Mouse (Mus musculus): ENCODE measurements around the gene Xylt1. TPM values are rescaled to one million over a fixed set of nuclear protein-coding genes. Genes with fewer than 3 reads are reported as not detected.

Xylt1 gene
- polyA plus RNA-seq, 1 experiment from 2014 or later = 1.6 TPM

DNA sequence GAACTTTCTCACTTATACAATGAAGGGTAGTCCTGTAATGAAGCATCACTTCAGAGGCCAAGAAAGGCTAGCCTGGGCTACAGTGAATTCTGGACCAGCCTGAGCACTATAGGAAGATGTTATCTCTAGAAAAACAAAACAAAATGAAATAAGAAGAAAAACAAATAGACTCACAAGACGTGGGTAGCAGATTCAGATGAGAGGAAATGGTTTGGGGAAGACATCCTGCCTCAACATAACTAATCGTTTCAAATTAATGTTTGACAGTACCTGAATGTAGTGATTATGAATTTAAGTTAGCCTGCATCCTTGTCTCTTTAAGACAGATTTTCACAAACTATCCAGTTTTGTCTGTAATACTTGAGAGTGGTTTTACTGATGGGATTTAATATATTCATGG, 117.4 kb downstream of the Xylt1 start:
- Histone ChIP-seq H3K36me3 (ENCODE audit: control insufficient read depth, insufficient read depth, low read length) (no peaks in the 10 kb centered on the region), H3K27ac (ENCODE audit: low read depth) (no peak overlapping the region), H3K9ac (ENCODE audit: low read length) (no peak overlapping the region), H3K9me3 (ENCODE audit: control insufficient read depth, low read length) (no peaks in the 10 kb centered on the region), H3K4me2 (ENCODE audit: low read length) (no peak overlapping the region), H3K4me1 (replicated peaks; ENCODE audit: control insufficient read depth, insufficient read depth, low read length) (no peaks in the 10 kb centered on the region), H3K27me3 (replicated peaks; ENCODE audit: control insufficient read depth, insufficient read depth, low read length) (no peaks in the 10 kb centered on the region), H3K4me3 (ENCODE audit: low read depth, low read length) (no peak overlapping the region)
- DNase-seq (ENCODE audit: low spot score) (no peak), ATAC-seq (replicated peaks; ENCODE audit: low FRiP score, low TSS enrichment, low read depth) (no peak)
- WGBS = 75% methylated on average over 2 of the region's 2 CpGs

DNA sequence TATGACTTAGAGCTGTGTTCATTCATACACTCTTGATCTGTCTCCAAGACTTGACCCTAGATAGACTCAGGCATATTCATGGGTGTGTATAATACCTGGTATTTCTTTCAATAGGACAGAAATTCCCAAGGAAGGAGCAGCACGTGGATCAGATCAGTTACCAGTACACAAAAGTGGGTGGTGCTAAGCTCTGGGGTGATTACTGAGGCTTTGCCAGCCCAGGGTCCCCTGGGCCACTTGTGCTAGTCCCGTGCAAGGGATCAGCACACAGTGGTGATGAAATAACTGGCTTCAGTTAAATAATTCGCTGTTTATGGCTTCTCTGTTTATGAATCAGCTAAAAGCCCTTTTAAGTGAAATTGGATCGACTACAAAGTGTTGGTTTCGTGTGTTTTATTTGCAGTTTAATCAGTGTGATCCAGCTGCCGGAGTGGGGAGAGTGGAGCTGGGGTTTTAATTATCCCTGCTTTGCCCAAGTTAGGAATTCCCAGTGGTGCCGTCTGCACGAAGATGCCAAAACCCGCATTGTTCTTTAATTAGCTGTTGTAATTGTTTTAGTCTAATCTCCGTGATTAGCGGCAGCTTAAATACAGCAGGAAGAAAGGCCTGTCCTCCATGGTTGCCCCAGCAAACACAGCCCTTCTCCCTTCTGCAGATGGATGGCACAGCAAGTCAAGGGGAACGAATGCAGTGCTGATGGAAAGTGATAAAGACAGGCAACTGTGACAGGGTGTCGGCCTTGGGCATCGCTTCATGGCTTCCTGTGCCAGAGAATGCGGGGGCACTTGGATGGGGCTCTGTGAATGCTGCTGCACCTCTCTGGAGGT, 120.8 kb downstream of the Xylt1 start:
- Histone ChIP-seq H3K9me3 (ENCODE audit: control insufficient read depth, low read length) (no peaks in the 10 kb centered on the region), H3K4me2 (ENCODE audit: low read length) (no peak overlapping the region), H3K4me3 (ENCODE audit: low read depth, low read length) (no peak overlapping the region), H3K9ac (ENCODE audit: low read length) (no peak overlapping the region), H3K4me1 (replicated peaks; ENCODE audit: control insufficient read depth, insufficient read depth, low read length) (no peaks in the 10 kb centered on the region), H3K36me3 (ENCODE audit: control insufficient read depth, insufficient read depth, low read length) (no peaks in the 10 kb centered on the region), H3K27me3 (replicated peaks; ENCODE audit: control insufficient read depth, insufficient read depth, low read length) (no peaks in the 10 kb centered on the region), H3K27ac (ENCODE audit: low read depth) (no peak overlapping the region)
- ATAC-seq (replicated peaks; ENCODE audit: low FRiP score, low TSS enrichment, low read depth) (no peak), DNase-seq (ENCODE audit: low spot score) (no peak)
- WGBS = 88% methylated on average over 15 of the region's 15 CpGs

DNA sequence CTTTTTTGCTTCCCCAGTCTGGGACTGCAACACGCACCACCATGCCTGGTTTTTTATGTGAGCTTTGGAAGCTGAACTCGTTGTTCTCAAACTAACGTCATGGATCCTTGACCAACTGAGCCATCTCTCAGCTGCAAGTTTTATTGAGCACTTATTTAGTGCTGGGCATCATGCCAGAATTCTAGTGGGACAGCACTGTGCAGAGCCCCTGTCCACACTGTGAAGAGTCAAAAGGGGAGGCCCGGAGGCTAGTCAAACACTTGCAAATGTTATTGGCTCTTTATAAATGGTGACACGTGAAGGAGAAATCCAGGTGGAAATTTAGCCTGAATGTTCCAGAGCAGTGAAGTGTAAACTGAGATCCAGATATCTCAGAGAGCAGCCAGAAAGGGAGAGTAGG, 121.6 kb downstream of the Xylt1 start:
- H3K4me1 ChIP-seq (replicated peaks; ENCODE audit: control insufficient read depth, insufficient read depth, low read length) = no peaks in the 10 kb centered on the region
- ATAC-seq (replicated peaks; ENCODE audit: low FRiP score, low TSS enrichment, low read depth) = no peak
- H3K9me3 ChIP-seq (ENCODE audit: control insufficient read depth, low read length) = no peaks in the 10 kb centered on the region
- no peaks in the 10 kb centered on the region for H3K36me3 ChIP-seq (ENCODE audit: control insufficient read depth, insufficient read depth, low read length)
- no peak for DNase-seq (ENCODE audit: low spot score)
- no peak overlapping the region for H3K9ac ChIP-seq (ENCODE audit: low read length)
- no peak overlapping the region for H3K4me2 ChIP-seq (ENCODE audit: low read length)
- H3K27me3 ChIP-seq (replicated peaks; ENCODE audit: control insufficient read depth, insufficient read depth, low read length) = no peaks in the 10 kb centered on the region
- no peak overlapping the region for H3K27ac ChIP-seq (ENCODE audit: low read depth)
- no peak overlapping the region for H3K4me3 ChIP-seq (ENCODE audit: low read depth, low read length)
- 78% methylated on average over 5 of the region's 5 CpGs for WGBS

- Histone ChIP-seq H3K27ac (ENCODE audit: low read depth) (no peak overlapping the region), H3K27me3 (replicated peaks; ENCODE audit: control insufficient read depth, insufficient read depth, low read length) (no peaks in the 10 kb centered on the region), H3K4me1 (replicated peaks; ENCODE audit: control insufficient read depth, insufficient read depth, low read length) (no peaks in the 10 kb centered on the region; the same call in 1 of the 2 replicates), H3K4me3 (ENCODE audit: low read depth, low read length) (no peak overlapping the region), H3K9me3 (ENCODE audit: control insufficient read depth, low read length) (no peaks in the 10 kb centered on the region), H3K36me3 (ENCODE audit: control insufficient read depth, insufficient read depth, low read length) (no peaks in the 10 kb centered on the region), H3K9ac (ENCODE audit: low read length) (no peak overlapping the region), H3K4me2 (ENCODE audit: low read length) (no peak overlapping the region)
- ATAC-seq (replicated peaks; ENCODE audit: low FRiP score, low TSS enrichment, low read depth) (no peak), DNase-seq (ENCODE audit: low spot score) (no peak)
- 88% methylated on average over 9 of the region's 9 CpGs for WGBS
Measured at GRCm38 (mm10) chr7:117503714-117504113, 122.9 kb downstream of the Xylt1 start.

- Histone ChIP-seq H3K36me3 (ENCODE audit: control insufficient read depth, insufficient read depth, low read length) (no peaks in the 10 kb centered on the region), H3K4me2 (ENCODE audit: low read length) (no peak overlapping the region), H3K9me3 (ENCODE audit: control insufficient read depth, low read length) (no peaks in the 10 kb centered on the region), H3K4me1 (replicated peaks; ENCODE audit: control insufficient read depth, insufficient read depth, low read length) (no peaks in the 10 kb centered on the region; the same call in 1 of the 2 replicates), H3K27ac (ENCODE audit: low read depth) (no peak overlapping the region), H3K4me3 (ENCODE audit: low read depth, low read length) (no peak overlapping the region), H3K27me3 (replicated peaks; ENCODE audit: control insufficient read depth, insufficient read depth, low read length) (no peaks in the 10 kb centered on the region), H3K9ac (ENCODE audit: low read length) (no peak overlapping the region)
- 77% methylated on average over 3 of the region's 3 CpGs for WGBS
- ATAC-seq (replicated peaks; ENCODE audit: low FRiP score, low TSS enrichment, low read depth) (0 out of 2 replicates have a peak, but pooled peaks have one; percentile 16), DNase-seq (ENCODE audit: low spot score) (no peak)
Measured at GRCm38 (mm10) chr7:117505791-117506190, 125.0 kb downstream of the Xylt1 start.

DNA sequence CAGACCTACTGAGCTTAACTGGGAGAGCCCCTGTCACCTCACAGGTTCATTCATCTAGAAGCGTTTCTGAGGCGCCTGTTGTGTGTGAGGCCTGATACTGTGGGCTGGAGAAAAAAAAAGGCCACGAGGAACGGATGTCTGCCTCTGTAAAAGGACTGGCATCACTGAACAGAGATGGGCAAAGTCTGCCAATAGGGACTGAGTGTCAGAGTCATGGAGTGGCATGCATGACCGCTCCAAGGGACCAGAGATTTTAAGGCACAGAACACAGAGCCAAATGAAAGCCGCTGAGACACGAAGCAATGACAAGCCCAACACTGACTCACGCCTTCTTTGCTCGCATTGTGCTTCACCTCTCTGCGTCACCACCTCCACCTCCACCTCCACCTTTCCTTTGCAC, 126.6 kb downstream of the Xylt1 start:
- WGBS = 91% methylated on average over 10 of the region's 10 CpGs
- Histone ChIP-seq H3K4me3 (ENCODE audit: low read depth, low read length) (no peak overlapping the region), H3K36me3 (ENCODE audit: control insufficient read depth, insufficient read depth, low read length) (no peaks in the 10 kb centered on the region), H3K9me3 (ENCODE audit: control insufficient read depth, low read length) (no peaks in the 10 kb centered on the region), H3K27me3 (replicated peaks; ENCODE audit: control insufficient read depth, insufficient read depth, low read length) (no peaks in the 10 kb centered on the region), H3K27ac (ENCODE audit: low read depth) (no peak overlapping the region), H3K9ac (ENCODE audit: low read length) (no peak overlapping the region), H3K4me1 (replicated peaks; ENCODE audit: control insufficient read depth, insufficient read depth, low read length) (no peaks in the 10 kb centered on the region; the same call in 1 of the 2 replicates), H3K4me2 (ENCODE audit: low read length) (no peak overlapping the region)
- DNase-seq (ENCODE audit: low spot score) (no peak), ATAC-seq (replicated peaks; ENCODE audit: low FRiP score, low TSS enrichment, low read depth) (no peak)

DNA sequence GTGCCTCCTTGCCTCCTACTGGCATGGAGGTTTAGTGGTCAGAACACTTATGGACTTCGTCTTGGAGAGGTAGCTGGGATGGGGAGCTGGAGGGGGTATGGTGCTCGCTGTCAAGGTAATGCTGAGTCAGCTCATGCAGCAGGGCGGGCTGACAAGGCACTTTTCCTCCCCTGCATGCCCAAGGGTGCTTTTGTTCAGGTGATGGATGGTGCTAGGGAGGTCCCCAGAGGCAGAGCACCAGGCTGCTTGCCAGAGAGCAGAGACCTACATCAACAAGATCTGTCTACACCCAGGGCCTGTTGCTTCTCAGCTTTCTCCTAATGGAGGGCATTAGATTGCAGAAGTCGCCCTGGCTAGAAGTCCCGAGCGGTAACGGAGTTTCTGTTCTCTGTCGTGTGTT, 127.3 kb downstream of the Xylt1 start:
- no peak overlapping the region for H3K9ac ChIP-seq (ENCODE audit: low read length)
- H3K27ac ChIP-seq (ENCODE audit: low read depth) = no peak overlapping the region
- ATAC-seq (replicated peaks; ENCODE audit: low FRiP score, low TSS enrichment, low read depth) (no peak), DNase-seq (ENCODE audit: low spot score) (no peak)
- no peaks in the 10 kb centered on the region for H3K27me3 ChIP-seq (replicated peaks; ENCODE audit: control insufficient read depth, insufficient read depth, low read length)
- 39% methylated on average over 8 of the region's 8 CpGs for WGBS
- H3K4me1 ChIP-seq (replicated peaks; ENCODE audit: control insufficient read depth, insufficient read depth, low read length) = no peaks in the 10 kb centered on the region; the same call in 1 of the 2 replicates
- H3K4me2 ChIP-seq (ENCODE audit: low read length) = no peak overlapping the region
- H3K4me3 ChIP-seq (ENCODE audit: low read depth, low read length) = no peak overlapping the region
- H3K9me3 ChIP-seq (ENCODE audit: control insufficient read depth, low read length) = no peaks in the 10 kb centered on the region
- H3K36me3 ChIP-seq (ENCODE audit: control insufficient read depth, insufficient read depth, low read length) = no peaks in the 10 kb centered on the region

DNA sequence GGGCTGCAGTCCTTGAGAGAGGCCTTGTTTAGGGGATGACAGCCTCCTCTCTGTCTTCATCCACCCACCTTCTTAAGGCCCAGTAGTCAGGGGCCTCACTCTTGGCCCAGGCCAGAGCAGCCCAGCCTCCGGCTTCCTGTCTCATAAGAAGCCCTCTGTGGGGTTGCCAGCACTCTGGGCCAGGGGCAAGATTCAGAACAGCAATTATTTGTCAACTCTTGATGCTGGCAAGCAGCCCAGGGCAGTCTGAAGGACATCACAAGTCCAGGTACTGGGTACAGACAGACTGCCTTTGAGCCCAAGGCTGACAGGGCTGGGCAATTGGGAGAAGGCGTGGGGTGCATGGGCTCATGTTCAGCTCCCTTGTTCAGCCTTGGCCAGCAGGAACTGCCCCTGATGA, 129.3 kb downstream of the Xylt1 start:
- DNase-seq (ENCODE audit: low spot score) (no peak), ATAC-seq (replicated peaks; ENCODE audit: low FRiP score, low TSS enrichment, low read depth) (no peak)
- H3K36me3 ChIP-seq (ENCODE audit: control insufficient read depth, insufficient read depth, low read length) = no peaks in the 10 kb centered on the region
- 87% methylated on average over 2 of the region's 2 CpGs for WGBS
- no peak overlapping the region for H3K9ac ChIP-seq (ENCODE audit: low read length)
- H3K4me2 ChIP-seq (ENCODE audit: low read length) = no peak overlapping the region
- no peaks in the 10 kb centered on the region; the same call in 1 of the 2 replicates for H3K4me1 ChIP-seq (replicated peaks; ENCODE audit: control insufficient read depth, insufficient read depth, low read length)
- H3K27me3 ChIP-seq (replicated peaks; ENCODE audit: control insufficient read depth, insufficient read depth, low read length) = no peaks in the 10 kb centered on the region
- H3K9me3 ChIP-seq (ENCODE audit: control insufficient read depth, low read length) = no peaks in the 10 kb centered on the region
- no peak overlapping the region for H3K4me3 ChIP-seq (ENCODE audit: low read depth, low read length)
- H3K27ac ChIP-seq (ENCODE audit: low read depth) = no peak overlapping the region

- Histone ChIP-seq H3K4me2 (ENCODE audit: low read length) (no peak overlapping the region), H3K9me3 (ENCODE audit: control insufficient read depth, low read length) (no peaks in the 10 kb centered on the region), H3K36me3 (ENCODE audit: control insufficient read depth, insufficient read depth, low read length) (no peaks in the 10 kb centered on the region), H3K27ac (ENCODE audit: low read depth) (no peak overlapping the region), H3K4me1 (replicated peaks; ENCODE audit: control insufficient read depth, insufficient read depth, low read length) (no peaks in the 10 kb centered on the region; the same call in 1 of the 2 replicates), H3K9ac (ENCODE audit: low read length) (no peak overlapping the region), H3K4me3 (ENCODE audit: low read depth, low read length) (no peak overlapping the region), H3K27me3 (replicated peaks; ENCODE audit: control insufficient read depth, insufficient read depth, low read length) (no peaks in the 10 kb centered on the region)
- WGBS = 80% methylated on average over 2 of the region's 2 CpGs
- ATAC-seq (replicated peaks; ENCODE audit: low FRiP score, low TSS enrichment, low read depth) = no peak
- DNase-seq (ENCODE audit: low spot score) = no peak
Measured at GRCm38 (mm10) chr7:117512301-117512700, 131.5 kb downstream of the Xylt1 start.
